Mouse (Mus musculus): Measurements from ENCODE around the gene Slc38a8.

DNA sequence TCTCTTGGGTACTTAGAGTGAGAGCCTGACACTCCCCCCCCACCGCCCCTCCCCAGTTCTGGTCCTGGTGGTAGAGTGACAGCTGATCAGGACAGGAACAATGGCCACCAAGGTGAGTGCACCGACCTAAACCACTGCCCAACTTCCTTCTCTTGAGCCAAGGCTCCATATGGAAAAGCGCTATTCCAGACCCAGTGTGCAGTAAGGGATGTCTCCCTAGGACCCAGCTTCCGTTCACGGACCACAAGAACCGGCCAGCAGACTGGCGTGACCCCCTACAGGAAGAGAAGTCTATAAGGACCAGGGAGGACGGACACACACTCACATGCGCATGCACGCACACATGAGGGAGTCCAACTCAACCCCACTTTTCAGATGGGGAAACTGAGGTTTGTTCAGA, 65.2 kb downstream of the Slc38a8 start:
- TF ChIP-seq E2F4 (IDR thresholded peaks at IDR 0.05; ENCODE audit: borderline replicate concordance, low read depth, low read length) (no peak), GATA1 (IDR thresholded peaks at IDR 0.05; ENCODE audit: low read depth, low read length) (no peak), MEF2A (IDR thresholded peaks at IDR 0.05; ENCODE audit: extremely low read depth, insufficient replicate concordance, low read depth, low read length, poor library complexity, severe bottlenecking) (no peak), ZC3H11A (IDR thresholded peaks at IDR 0.05; ENCODE audit: low read depth, low read length) (no peak), ETS1 (IDR thresholded peaks at IDR 0.05; ENCODE audit: low read depth, low read length) (no peak), POLR2A (IDR thresholded peaks at IDR 0.05; ENCODE audit: control insufficient read depth in 1 of 2, insufficient read depth in 1 of 2, low read depth in 1 of 2, low read length in 2 of 2, poor library complexity in 1 of 2) (no peak), CTCF (IDR thresholded peaks at IDR 0.05 in 2 of 3, conservative IDR thresholded peaks at IDR 0.05 in 1 of 3; ENCODE audit: control insufficient read depth in 1 of 3, insufficient read depth in 1 of 3, low read depth in 2 of 3, low read length in 3 of 3, poor library complexity in 1 of 3, severe bottlenecking in 1 of 3) (no peak), GABPA (IDR thresholded peaks at IDR 0.05; ENCODE audit: low read depth, low read length) (no peak), POLR2AphosphoS2 (IDR thresholded peaks at IDR 0.05; ENCODE audit: low read length) (no peak), JUND (IDR thresholded peaks at IDR 0.05; ENCODE audit: low read depth, low read length) (no peak), MAX (IDR thresholded peaks at IDR 0.05; ENCODE audit: low read length) (no peak), NRF1 (IDR thresholded peaks at IDR 0.05; ENCODE audit: insufficient read depth, low read depth, low read length, poor library complexity, severe bottlenecking) (no peak), USF1 (IDR thresholded peaks at IDR 0.05; ENCODE audit: low read depth, low read length) (no peak), HCFC1 (IDR thresholded peaks at IDR 0.05; ENCODE audit: low read depth, low read length) (no peak)
